ENCODE assay signal across 8 mouse cellular contexts in genomic region chr2:118896914-118897291, GRCm38 (mm10). TPM values are rescaled to one million over a fixed set of nuclear protein-coding genes. Genes with fewer than 3 reads are reported as not detected.
DNase-seq lines count a peak whose midpoint lies in the region; ATAC-seq and TF ChIP-seq lines count a peak whose summit lies in the region.

No protein-coding gene starts in this region.

- H3K9ac ChIP-seq in limb, embryonic 14.5 days (ENCODE audit: low read depth, low read length, severe bottlenecking): peak overlapping the region; percentile 44

- no peak for TF ChIP-seq POLR2A in limb, embryonic 14.5 days (IDR thresholded peaks at IDR 0.05; ENCODE audit: borderline replicate concordance, extremely low read depth, insufficient read depth, insufficient read length)
- no peak for TF ChIP-seq POLR2A in olfactory bulb, adult 2 months (IDR thresholded peaks at IDR 0.05; ENCODE audit: insufficient read depth, low read depth, low read length)

- peaks cover 60% of the 10 kb centered on the region for H3K27me3 ChIP-seq in limb, embryonic 14.5 days (ENCODE audit: control insufficient read depth, insufficient read depth, low read length)

- no peaks in the 10 kb centered on the region for H3K9me3 ChIP-seq in limb, embryonic 14.5 days (ENCODE audit: control insufficient read depth, low read length)

- peak overlapping the region; percentile 50 for H3K4me3 ChIP-seq in limb, embryonic 14.5 days (replicated peaks; ENCODE audit: low read length)
- H3K4me3 ChIP-seq in olfactory bulb, adult 2 months (ENCODE audit: insufficient read depth, low read depth, low read length): peak overlapping the region; percentile 58

- no peak for ATAC-seq in limb, embryonic 14.5 days (ENCODE audit: low FRiP score, low read depth)

- H3K4me1 ChIP-seq in limb, embryonic 14.5 days (ENCODE audit: control insufficient read depth, insufficient read depth, low read length): peaks cover 31% of the 10 kb centered on the region
- peaks cover 43% of the 10 kb centered on the region for H3K4me1 ChIP-seq in olfactory bulb, adult 2 months (ENCODE audit: control insufficient read depth, insufficient read depth, low read length)

- 2% methylated on average over 13 of the region's 13 CpGs for WGBS in limb, embryonic 14.5 days
- under 1% methylated on average over 13 of the region's 13 CpGs for WGBS in olfactory bulb, adult 2 months

- no peaks in the 10 kb centered on the region for H3K36me3 ChIP-seq in limb, embryonic 14.5 days (ENCODE audit: control insufficient read depth, insufficient read depth, low read length)

- no peak overlapping the region for H3K27ac ChIP-seq in limb, embryonic 14.5 days (replicated peaks; ENCODE audit: low read depth, low read length)
- H3K27ac ChIP-seq in olfactory bulb, adult 2 months (ENCODE audit: insufficient read depth, low read depth, low read length): no peak overlapping the region

- peak overlapping the region; percentile 92 for H3K4me2 ChIP-seq in limb, embryonic 14.5 days (replicated peaks; ENCODE audit: low read depth, low read length, severe bottlenecking)

- no peak for TF ChIP-seq CTCF in olfactory bulb, adult 2 months (IDR thresholded peaks at IDR 0.05; ENCODE audit: insufficient read depth, low read depth, low read length)

- peak; percentile 52 for DNase-seq in cerebellum, adult 9-11 months
- DNase-seq in cerebellum, postnatal 36 days: no peak
- peak; percentile 54 for DNase-seq in thymus, postnatal 4 days
- DNase-seq in thymus, postnatal 10 days (ENCODE audit: low spot score in 2 of 2): no peak
- DNase-seq in limb, embryonic 14.5 days (ENCODE audit: low spot score): no peak
- DNase-seq in yolk sac, embryonic 10.5 days (ENCODE audit: low spot score): no peak
- DNase-seq in urinary bladder, postnatal 14 days (ENCODE audit: low spot score): no peak

RNA-seq across cellular contexts. Expression of gene Bahd1, which starts 3.3 kb away (rescaled TPM):
- 14.1 and 16.5 TPM in 2 replicates for polyA plus RNA-seq in limb, embryonic 14.5 days (2012; rRNA removed)
- polyA plus RNA-seq in limb, embryonic 14.5 days (2014; fragmentation: Nextera tagmentation; extraction: Ambion mirVana): 1.5 and 1.8 TPM in 2 replicates
- polyA plus RNA-seq in olfactory bulb, adult 2 months (2012; ENCODE audit: insufficient read depth, insufficient read length, low replicate concordance, missing spikeins): not detected in 2 replicates

RNA-seq across cellular contexts. Expression of gene Chst14, which starts 29.4 kb away (rescaled TPM):
- 59.5 and 73.9 TPM in 2 replicates for polyA plus RNA-seq in limb, embryonic 14.5 days (2012; rRNA removed)
- 56.6 and 65.3 TPM in 2 replicates for polyA plus RNA-seq in limb, embryonic 14.5 days (2014; fragmentation: Nextera tagmentation; extraction: Ambion mirVana)
- not detected in 2 replicates for polyA plus RNA-seq in olfactory bulb, adult 2 months (2012; ENCODE audit: insufficient read depth, insufficient read length, low replicate concordance, missing spikeins)

RNA-seq across cellular contexts. Expression of gene Ivd, which starts 35.1 kb away (rescaled TPM):
- 100 and 112 TPM in 2 replicates for polyA plus RNA-seq in limb, embryonic 14.5 days (2012; rRNA removed)
- 58.1 and 72.7 TPM in 2 replicates for polyA plus RNA-seq in limb, embryonic 14.5 days (2014; fragmentation: Nextera tagmentation; extraction: Ambion mirVana)
- polyA plus RNA-seq in olfactory bulb, adult 2 months (2012; ENCODE audit: insufficient read depth, insufficient read length, low replicate concordance, missing spikeins): 83.0 TPM in 1 of 2 replicates, not detected in the other

Comparison
In these comparisons a context has a peak if more than half of its experiments do, and no peak if none do; other contexts are left out.
1. DNase-seq: peak in cerebellum, adult 9-11 months (single experiment) and thymus, postnatal 4 days (single experiment); none in cerebellum, postnatal 36 days (0 of 2), thymus, postnatal 10 days (0 of 2), limb, embryonic 14.5 days (single experiment), yolk sac, embryonic 10.5 days (single experiment) and urinary bladder, postnatal 14 days (single experiment).
2. RNA of gene Chst14, which starts 29.4 kb away (polyA plus RNA-seq): 56.6 to 73.9 TPM in limb, embryonic 14.5 days; not detected in olfactory bulb, adult 2 months; every median in the first group is over 10 times any median in the second.